Mouse (Mus musculus) stomach, embryonic 15.5 days (tissue): ENCODE measurements around the gene Tmem123. TPM values are rescaled to one million over a fixed set of nuclear protein-coding genes. Genes with fewer than 3 reads are reported as not detected.
A peak's percentile ranks its signal among the peaks of the same experiment; 100 is the strongest.

ENCODE experiments used
- ATAC-seq: fragments of 200-750 bp; cut with Nextera tagmentation; 2 replicates; pipeline ENCODE4 v1.8.0; 2017; ENCODE audit warnings: low read depth, moderate number of reproducible peaks, moderate TSS enrichment; ENCODE audit not compliant: insufficient read depth, low FRiP score
- H3K27ac ChIP-seq: fragments of 300-500 bp; sonication (generic); 2 replicates; pipeline ENCODE4 v1.5.1; 2015; ENCODE audit warnings: mild to moderate bottlenecking, inconsistent platforms
- H3K27me3 ChIP-seq: fragments of 300-500 bp; sonication (generic); replicated peaks from 2 replicates; pipeline ENCODE4 v1.6.1; 2015; ENCODE audit warnings: inconsistent platforms
- H3K36me3 ChIP-seq: fragments of 300-500 bp; sonication (generic); 2 replicates; pipeline ENCODE4 v1.6.1; 2015; ENCODE audit warnings: inconsistent platforms
- H3K4me1 ChIP-seq: fragments of 300-500 bp; sonication (generic); 2 replicates; pipeline ENCODE4 v1.6.1; 2015; ENCODE audit warnings: inconsistent platforms
- H3K4me2 ChIP-seq: fragments of 300-500 bp; sonication (generic); 2 replicates; pipeline ENCODE4 v1.6.1; 2015; ENCODE audit warnings: mild to moderate bottlenecking, inconsistent platforms
- H3K4me3 ChIP-seq: fragments of 300-500 bp; sonication (generic); replicated peaks from 2 replicates; pipeline ENCODE4 v1.5.1; 2015; ENCODE audit warnings: inconsistent platforms
- H3K9ac ChIP-seq: fragments of 300-500 bp; sonication (generic); 2 replicates; pipeline ENCODE4 v1.6.1; 2015; ENCODE audit warnings: inconsistent platforms
- H3K9me3 ChIP-seq: fragments of 300-500 bp; sonication (generic); 2 replicates; pipeline ENCODE4 v1.6.1; 2016; ENCODE audit warnings: inconsistent platforms
- WGBS: fragments of 180-500 bp; shearing (Covaris S2); methylation state at CpG from one replicate; pipeline ENCODE4 v1.1.7; 2015; 5-methylcytosine and 5-hydroxymethylcytosine counted together
- polyA plus RNA-seq: library from polyadenylated mRNA; unstranded; fragments of >200 nt; fragmentation: Nextera tagmentation; extraction: Ambion mirVana; gene quantifications from 2 replicates; pipeline ENCODE4 v1.2.1, GENCODE M21; 2015

Gene Tmem123
- polyA plus RNA-seq, 1 experiment from 2014 or later, result 122 TPM

DNA sequence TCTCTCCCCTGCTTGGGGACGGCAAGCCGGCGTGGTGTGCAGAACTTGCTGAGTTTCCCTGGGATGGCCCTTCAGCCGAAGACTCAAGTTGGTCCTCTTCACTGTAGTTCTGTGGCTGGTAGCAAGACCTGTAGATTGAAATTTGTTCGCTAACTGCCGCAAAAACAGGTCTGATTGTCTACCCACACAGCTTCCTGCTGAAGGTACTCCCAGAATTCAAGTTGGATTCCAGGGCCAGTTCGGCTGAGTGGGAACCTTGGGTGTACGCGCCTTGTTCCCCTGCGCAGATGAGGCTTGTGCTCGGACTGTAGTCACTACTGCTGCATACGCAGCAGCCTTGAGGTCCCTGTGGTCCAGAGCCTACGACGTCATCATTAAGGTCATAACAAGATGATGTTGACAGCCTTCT, 626 bp downstream of the Tmem123 start:
- H3K4me2 ChIP-seq, result peak overlapping the region; percentile 69
- 0 out of 2 replicates have a peak, but pooled peaks cover 3% of the 10 kb centered on the region for H3K4me1 ChIP-seq
- ATAC-seq, result no peak
- peak overlapping the region; percentile 86 for H3K4me3 ChIP-seq
- no peaks in the 10 kb centered on the region for H3K27me3 ChIP-seq
- H3K27ac ChIP-seq, result peak overlapping the region; percentile 85
- peak overlapping the region; percentile 82 for H3K9ac ChIP-seq
- 0% methylated on average over 14 of the region's 14 CpGs for WGBS
- peaks cover 6% of the 10 kb centered on the region; the same call in 1 of the 2 replicates for H3K36me3 ChIP-seq
- no peaks in the 10 kb centered on the region for H3K9me3 ChIP-seq

DNA sequence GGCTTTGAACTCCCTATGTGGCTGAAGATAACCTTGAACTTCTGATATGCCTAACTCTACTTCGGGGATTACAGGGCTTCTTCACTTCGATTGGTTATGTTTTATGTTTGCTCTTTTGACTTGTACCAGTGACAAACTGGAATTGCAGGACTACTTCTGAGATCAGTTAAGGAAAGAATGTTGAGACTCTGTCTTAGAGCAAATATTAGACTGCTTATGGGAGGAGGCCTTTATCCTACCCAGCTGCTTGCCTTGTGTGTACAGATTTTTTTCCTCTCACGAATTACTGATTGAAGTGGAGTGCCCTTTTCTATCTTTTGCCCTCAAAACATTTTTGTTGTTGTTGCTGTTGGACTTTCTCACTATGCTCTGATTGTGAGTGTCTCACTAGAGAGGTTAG, 1.4 kb downstream of the Tmem123 start:
- ATAC-seq, result no peak
- peak overlapping the region; percentile 85; the same call in 1 of the 2 replicates for H3K27ac ChIP-seq
- H3K4me3 ChIP-seq, result peak overlapping the region; percentile 86
- WGBS, result 42% methylated on average over 3 of the region's 3 CpGs
- H3K9ac ChIP-seq, result no peak overlapping the region
- H3K4me2 ChIP-seq, result peak overlapping the region; percentile 69
- H3K27me3 ChIP-seq, result no peaks in the 10 kb centered on the region
- H3K4me1 ChIP-seq, result 0 out of 2 replicates have a peak, but pooled peaks cover 3% of the 10 kb centered on the region
- no peaks in the 10 kb centered on the region for H3K9me3 ChIP-seq
- H3K36me3 ChIP-seq, result peaks cover 9% of the 10 kb centered on the region; the same call in 1 of the 2 replicates

- Histone ChIP-seq H3K9me3 (no peaks in the 10 kb centered on the region), H3K27ac (no peak overlapping the region), H3K36me3 (peaks cover 11% of the 10 kb centered on the region; the same call in 1 of the 2 replicates), H3K27me3 (no peaks in the 10 kb centered on the region), H3K4me3 (no peak overlapping the region), H3K4me2 (no peak overlapping the region), H3K4me1 (0 out of 2 replicates have a peak, but pooled peaks cover 3% of the 10 kb centered on the region), H3K9ac (no peak overlapping the region)
- no peak for ATAC-seq
- WGBS, result 47% methylated on average over 3 of the region's 3 CpGs
Measured at GRCm38 (mm10) chr9:7766582-7766981, 2.7 kb downstream of the Tmem123 start.

DNA sequence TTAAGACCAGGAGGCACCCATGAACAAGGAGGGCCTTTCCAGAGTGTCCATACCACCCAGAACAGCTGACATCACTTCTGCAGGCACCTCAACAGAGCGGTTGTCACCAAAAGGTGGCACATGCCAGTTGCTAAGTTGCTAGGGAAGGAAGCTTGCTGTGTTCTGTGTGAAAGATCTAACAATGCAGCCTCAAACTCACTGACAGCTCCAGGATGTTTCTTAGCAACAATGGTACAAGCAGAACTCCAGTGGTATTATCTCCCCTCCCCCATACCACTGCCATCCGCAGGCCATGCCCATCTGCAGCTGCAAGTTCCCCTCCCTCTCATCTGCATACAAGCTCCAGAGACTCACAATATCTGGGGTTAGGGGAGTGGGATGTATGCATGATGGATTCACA, 3.7 kb downstream of the Tmem123 start:
- no peak overlapping the region for H3K27ac ChIP-seq
- H3K36me3 ChIP-seq, result peaks cover 14% of the 10 kb centered on the region; the same call in 1 of the 2 replicates
- no peaks in the 10 kb centered on the region for H3K9me3 ChIP-seq
- WGBS, result 51% methylated on average over 2 of the region's 2 CpGs
- no peak for ATAC-seq
- no peak overlapping the region for H3K4me3 ChIP-seq
- H3K4me2 ChIP-seq, result no peak overlapping the region
- no peaks in the 10 kb centered on the region for H3K27me3 ChIP-seq
- no peak overlapping the region for H3K9ac ChIP-seq
- H3K4me1 ChIP-seq, result 0 out of 2 replicates have a peak, but pooled peaks cover 3% of the 10 kb centered on the region

- H3K4me3 ChIP-seq, result no peak overlapping the region
- 67% methylated on average over 4 of the region's 4 CpGs for WGBS
- no peak overlapping the region for H3K27ac ChIP-seq
- H3K9ac ChIP-seq, result no peak overlapping the region
- H3K27me3 ChIP-seq, result no peaks in the 10 kb centered on the region
- H3K36me3 ChIP-seq, result peaks cover 21% of the 10 kb centered on the region
- H3K4me1 ChIP-seq, result 0 out of 2 replicates have a peak, but pooled peaks cover 3% of the 10 kb centered on the region
- ATAC-seq, result no peak
- no peaks in the 10 kb centered on the region for H3K9me3 ChIP-seq
- no peak overlapping the region for H3K4me2 ChIP-seq
Measured at GRCm38 (mm10) chr9:7769081-7769480, 5.2 kb downstream of the Tmem123 start.

DNA sequence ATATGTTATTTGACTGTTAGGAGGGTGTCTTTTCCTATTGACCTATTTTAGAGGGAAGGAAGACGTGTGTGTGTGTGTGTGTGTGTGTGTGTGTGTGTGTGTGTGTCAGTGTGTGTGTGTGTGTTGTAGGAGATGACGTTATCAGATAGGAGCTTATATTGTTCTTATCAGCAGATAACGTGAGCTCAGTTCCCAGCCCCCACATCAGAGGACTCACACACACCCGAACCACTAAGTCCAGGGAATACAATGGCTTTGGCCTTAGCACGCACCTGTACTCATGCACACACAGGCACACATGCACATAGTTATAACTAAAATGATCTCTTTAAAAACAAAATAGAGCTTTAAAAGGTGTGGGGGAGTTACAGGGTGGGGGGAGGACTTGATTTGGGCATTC, 5.7 kb downstream of the Tmem123 start:
- H3K9ac ChIP-seq, result no peak overlapping the region
- peaks cover 21% of the 10 kb centered on the region for H3K36me3 ChIP-seq
- no peak overlapping the region for H3K4me3 ChIP-seq
- 0 out of 2 replicates have a peak, but pooled peaks cover 3% of the 10 kb centered on the region for H3K4me1 ChIP-seq
- H3K4me2 ChIP-seq, result no peak overlapping the region
- H3K27ac ChIP-seq, result no peak overlapping the region
- no peaks in the 10 kb centered on the region for H3K9me3 ChIP-seq
- ATAC-seq, result no peak
- H3K27me3 ChIP-seq, result no peaks in the 10 kb centered on the region
- WGBS, result 78% methylated on average over 5 of the region's 5 CpGs

GRCm38 (mm10) chr9:7772361-7772760, 8.5 kb downstream of the Tmem123 start:
- Histone ChIP-seq H3K4me2 (no peak overlapping the region), H3K4me1 (0 out of 2 replicates have a peak, but pooled peaks cover 3% of the 10 kb centered on the region), H3K27me3 (no peaks in the 10 kb centered on the region), H3K9ac (no peak overlapping the region), H3K36me3 (peaks cover 21% of the 10 kb centered on the region), H3K27ac (no peak overlapping the region), H3K4me3 (no peak overlapping the region), H3K9me3 (no peaks in the 10 kb centered on the region)
- no peak for ATAC-seq
- 86% methylated on average over 2 of the region's 2 CpGs for WGBS

DNA sequence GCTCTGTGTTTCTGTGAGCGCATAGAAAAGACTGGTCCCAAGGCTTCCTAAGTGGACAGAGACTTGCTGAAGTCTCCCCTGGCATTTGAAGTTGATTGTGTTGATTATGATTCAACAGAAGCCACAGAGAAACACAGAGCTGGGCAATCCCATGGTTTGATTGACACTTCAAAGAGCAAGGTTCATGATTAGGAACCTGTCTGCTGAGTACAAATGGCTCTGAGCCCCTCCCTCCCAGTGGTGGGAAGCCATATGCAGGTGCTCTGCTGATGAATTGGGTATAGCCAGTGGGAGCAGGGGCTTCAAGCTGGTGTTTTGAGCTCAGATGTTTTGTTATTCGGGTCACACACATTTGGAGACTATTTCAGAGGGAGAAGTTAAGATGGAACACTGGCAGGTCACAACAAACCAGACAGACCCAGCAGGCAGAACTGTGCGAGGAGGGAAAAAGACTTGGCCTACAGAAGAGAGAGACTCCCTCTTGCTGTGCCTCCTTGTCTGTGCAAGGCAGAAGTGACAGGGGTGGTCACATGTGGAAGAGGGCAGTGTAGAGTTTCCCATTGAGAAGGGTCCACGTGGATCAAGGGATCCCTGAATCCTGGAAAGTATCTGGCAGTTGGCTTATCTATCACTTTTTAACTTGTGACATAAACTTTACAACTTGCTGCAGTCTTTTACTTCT, 9.1 kb downstream of the Tmem123 start:
- WGBS, result 83% methylated on average over 4 of the region's 4 CpGs
- Histone ChIP-seq H3K27ac (no peak overlapping the region), H3K4me1 (0 out of 2 replicates have a peak, but pooled peaks cover 3% of the 10 kb centered on the region), H3K4me2 (no peak overlapping the region), H3K36me3 (peaks cover 21% of the 10 kb centered on the region), H3K4me3 (no peak overlapping the region), H3K9me3 (no peaks in the 10 kb centered on the region), H3K9ac (no peak overlapping the region), H3K27me3 (no peaks in the 10 kb centered on the region)
- ATAC-seq, result no peak

GRCm38 (mm10) chr9:7773686-7774085, 9.8 kb downstream of the Tmem123 start:
- 0 out of 2 replicates have a peak, but pooled peaks cover 3% of the 10 kb centered on the region for H3K4me1 ChIP-seq
- no peak for ATAC-seq

DNA sequence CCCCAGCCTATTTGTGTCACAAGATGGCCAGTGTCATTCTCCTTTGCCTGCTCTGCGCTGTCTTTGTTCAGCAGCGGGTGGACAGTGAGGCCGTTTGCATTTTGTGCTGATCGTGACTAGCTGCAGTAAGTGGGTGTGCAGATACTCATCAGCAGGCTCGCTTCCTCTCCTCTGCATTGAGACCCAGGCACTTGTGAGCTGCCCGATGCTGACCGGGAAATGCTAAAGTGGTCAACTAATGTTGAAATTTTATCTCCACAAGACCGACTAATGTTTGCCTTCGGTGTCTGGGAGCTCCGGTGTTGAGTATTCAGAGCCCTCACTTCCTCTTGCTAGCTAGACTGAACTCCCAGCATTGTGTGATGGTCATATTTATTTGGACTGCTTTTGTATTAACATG, 10.7 kb downstream of the Tmem123 start:
- H3K4me3 ChIP-seq, result no peak overlapping the region
- H3K27me3 ChIP-seq, result no peaks in the 10 kb centered on the region
- H3K9me3 ChIP-seq, result no peaks in the 10 kb centered on the region
- 69% methylated on average over 10 of the region's 10 CpGs for WGBS
- H3K4me1 ChIP-seq, result no peaks in the 10 kb centered on the region
- no peak overlapping the region for H3K27ac ChIP-seq
- no peak overlapping the region for H3K4me2 ChIP-seq
- peaks cover 20% of the 10 kb centered on the region for H3K36me3 ChIP-seq
- H3K9ac ChIP-seq, result no peak overlapping the region
- ATAC-seq, result peak; percentile 47; the same call in 1 of the 2 replicates

More at GRCm38 (mm10) chr9:7773686-7774085, 9.8 kb downstream of the Tmem123 start:
- Histone ChIP-seq H3K4me3 (no peak overlapping the region), H3K9me3 (no peaks in the 10 kb centered on the region), H3K9ac (no peak overlapping the region), H3K4me2 (no peak overlapping the region), H3K27me3 (no peaks in the 10 kb centered on the region), H3K27ac (no peak overlapping the region), H3K36me3 (peaks cover 16% of the 10 kb centered on the region)
- 94% methylated on average over 5 of the region's 5 CpGs for WGBS

DNA sequence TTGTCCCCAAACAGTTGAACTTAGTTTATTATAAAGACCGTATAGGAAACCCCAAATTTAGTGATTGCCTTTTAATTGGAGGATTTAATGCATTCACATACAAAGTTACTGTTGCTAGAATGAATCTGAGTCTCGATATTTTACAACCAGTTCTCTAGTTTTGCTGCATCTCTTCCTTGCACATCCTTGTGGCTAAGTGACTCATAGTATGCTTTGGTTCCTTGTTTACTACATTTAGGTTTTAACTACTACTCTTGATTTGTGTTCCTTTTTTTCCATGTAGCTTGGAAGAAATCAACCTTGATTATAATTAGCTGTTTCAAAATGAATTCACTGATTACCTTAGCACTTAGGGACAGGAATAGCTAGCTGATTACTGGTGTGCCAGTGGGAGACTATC, 11.2 kb downstream of the Tmem123 start:
- H3K4me2 ChIP-seq, result no peak overlapping the region
- peaks cover 20% of the 10 kb centered on the region for H3K36me3 ChIP-seq
- WGBS, result 91% methylated on average over 2 of the region's 2 CpGs
- H3K27ac ChIP-seq, result no peak overlapping the region
- H3K27me3 ChIP-seq, result no peaks in the 10 kb centered on the region
- no peak for ATAC-seq
- no peak overlapping the region for H3K4me3 ChIP-seq
- no peaks in the 10 kb centered on the region for H3K9me3 ChIP-seq
- no peaks in the 10 kb centered on the region for H3K4me1 ChIP-seq
- no peak overlapping the region for H3K9ac ChIP-seq

GRCm38 (mm10) chr9:7775986-7776385, 12.1 kb downstream of the Tmem123 start:
- H3K9me3 ChIP-seq, result no peaks in the 10 kb centered on the region
- H3K4me2 ChIP-seq, result no peak overlapping the region
- no peak overlapping the region for H3K27ac ChIP-seq
- 84% methylated on average over 3 of the region's 3 CpGs for WGBS
- H3K4me3 ChIP-seq, result no peak overlapping the region
- ATAC-seq, result no peak
- no peaks in the 10 kb centered on the region for H3K4me1 ChIP-seq
- peaks cover 16% of the 10 kb centered on the region for H3K36me3 ChIP-seq
- no peak overlapping the region for H3K9ac ChIP-seq
- no peaks in the 10 kb centered on the region for H3K27me3 ChIP-seq
